Mouse (Mus musculus) hindbrain, embryonic 11.5 days (tissue): ENCODE results near the gene Pnp2. TPM values are rescaled to one million over a fixed set of nuclear protein-coding genes. Genes with fewer than 3 reads are reported as not detected.
"Not testable (repeated sequence)": the region's sequence is repeated elsewhere in the genome, so short reads cannot be mapped to it uniquely, and the experiment has no call there.

Source experiments
- ATAC-seq: fragments of 200-750 bp; cut with Nextera tagmentation; 2 replicates; pipeline ENCODE4 v1.8.0; 2017; ENCODE audit warnings: mild to moderate bottlenecking, moderate TSS enrichment, moderate library complexity; ENCODE audit not compliant: low FRiP score
- DNase-seq: peaks from one replicate; pipeline ENCODE4 v3.0.0-alpha.2; 2015; ENCODE audit warnings: low spot score
- H3K27ac ChIP-seq: fragments of 300-500 bp; sonication (generic); 2 replicates; pipeline ENCODE4 v1.5.1; 2014; ENCODE audit warnings: mild to moderate bottlenecking, low read depth, low read length
- H3K27me3 ChIP-seq: fragments of 300-500 bp; sonication (generic); 2 replicates; pipeline ENCODE4 v1.6.1; 2014; ENCODE audit warnings: mild to moderate bottlenecking, low read length, moderate library complexity, mixed read lengths; ENCODE audit not compliant: control insufficient read depth, insufficient read depth
- H3K36me3 ChIP-seq: fragments of 300-500 bp; sonication (generic); 2 replicates; pipeline ENCODE4 v1.6.1; 2014; ENCODE audit warnings: mild to moderate bottlenecking, low read length, moderate library complexity, mixed read lengths; ENCODE audit not compliant: control insufficient read depth, insufficient read depth
- H3K4me1 ChIP-seq: fragments of 300-500 bp; sonication (generic); replicated peaks from 2 replicates; pipeline ENCODE4 v1.6.1; 2014; ENCODE audit warnings: low read length, mixed read lengths; ENCODE audit not compliant: control insufficient read depth, insufficient read depth
- H3K4me2 ChIP-seq: fragments of 300-500 bp; sonication (generic); replicated peaks from 2 replicates; pipeline ENCODE4 v1.6.1; 2014; ENCODE audit warnings: mild to moderate bottlenecking, low read depth, low read length
- H3K4me3 ChIP-seq: fragments of 300-500 bp; sonication (generic); 2 replicates; pipeline ENCODE4 v1.5.1; 2014; ENCODE audit warnings: low read depth, low read length
- H3K9ac ChIP-seq: fragments of 300-500 bp; sonication (generic); 2 replicates; pipeline ENCODE4 v1.6.1; 2014; ENCODE audit warnings: low read depth, low read length
- H3K9me3 ChIP-seq: fragments of 300-500 bp; sonication (generic); 2 replicates; pipeline ENCODE4 v1.6.1; 2016; ENCODE audit warnings: low read length; ENCODE audit not compliant: control insufficient read depth
- WGBS: fragments of 180-500 bp; shearing (Covaris S2); extraction: QIAGEN DNeasy Blood & Tissue Kit; methylation state at CpG from one replicate; pipeline ENCODE4 v1.1.7; 2014; 5-methylcytosine and 5-hydroxymethylcytosine counted together
- polyA plus RNA-seq: library from polyadenylated mRNA; unstranded; fragments of >200 nt; fragmentation: Nextera tagmentation; extraction: Ambion mirVana; gene quantifications from 2 replicates; pipeline ENCODE4 v1.2.1, GENCODE M21; 2014

The Pnp2 gene
- polyA plus RNA-seq, result 0.36 and 0.52 TPM in 2 replicates

DNA sequence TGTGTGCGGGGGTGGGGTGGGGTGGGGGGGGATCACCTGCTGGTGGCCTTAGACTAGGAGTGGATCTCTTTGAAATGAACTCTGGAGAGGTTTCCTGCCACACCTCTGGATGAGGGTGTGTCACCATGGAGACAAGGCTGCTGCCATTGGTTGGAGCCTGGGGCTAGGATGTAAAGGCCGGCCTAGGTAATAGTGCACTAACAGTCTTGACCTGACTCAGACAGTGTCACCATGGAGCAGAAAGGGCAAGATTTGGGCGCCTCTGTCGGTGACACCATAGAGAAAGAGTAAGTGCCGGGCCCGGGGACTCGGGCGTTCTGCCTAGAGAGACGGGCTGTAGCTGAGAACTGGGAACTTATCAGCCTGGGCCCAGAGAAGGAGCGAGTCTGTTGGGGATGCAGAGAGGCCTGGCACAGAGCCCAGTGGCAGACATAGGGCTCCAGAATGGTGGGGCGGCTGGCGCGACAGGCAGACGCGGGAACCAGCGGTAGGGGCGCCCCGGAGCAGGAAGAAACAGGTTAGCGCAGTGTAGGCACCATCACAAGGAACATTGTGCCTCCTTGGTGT lies at the start of gene Pnp2:
TSS of gene Pnp2 (plus strand) at position 51 of the 567 bp plus-strand sequence.
- H3K4me2 ChIP-seq, H3K9me3 ChIP-seq, H3K36me3 ChIP-seq, H3K27me3 ChIP-seq, H3K9ac ChIP-seq, H3K4me3 ChIP-seq, H3K27ac ChIP-seq, H3K4me1 ChIP-seq: not testable (repeated sequence)
- peak; percentile 32 for DNase-seq
- 9% methylated on average over 18 of the region's 19 CpGs for WGBS
- ATAC-seq, result peak; percentile 89

DNA sequence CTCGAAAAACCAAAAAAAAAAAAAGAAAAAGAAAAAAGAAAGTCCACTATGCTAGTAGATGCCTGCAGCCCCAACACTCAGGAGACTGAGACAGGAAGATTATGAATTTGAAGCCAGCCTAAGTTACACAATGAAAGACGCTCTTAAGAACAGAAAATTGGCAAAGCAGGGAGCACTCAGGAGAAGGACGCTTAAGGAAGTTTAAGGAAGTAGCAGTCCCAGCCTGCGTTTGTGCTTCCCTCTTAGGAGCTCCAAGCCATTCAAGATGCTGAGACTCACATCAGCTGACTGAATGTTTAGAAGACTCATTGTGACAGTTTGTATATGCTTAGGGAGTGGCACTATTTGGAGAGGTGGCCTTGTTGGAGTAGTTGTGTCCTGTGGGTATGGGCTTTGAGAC lies 47.7 kb upstream of the Pnp2 start:
- Histone ChIP-seq H3K9ac (no peak overlapping the region), H3K27ac (no peak overlapping the region), H3K4me3 (no peak overlapping the region), H3K36me3 (no peaks in the 10 kb centered on the region), H3K4me1 (no peaks in the 10 kb centered on the region; the same call in 1 of the 2 replicates), H3K9me3 (no peaks in the 10 kb centered on the region), H3K4me2 (no peak overlapping the region), H3K27me3 (no peaks in the 10 kb centered on the region)
- no peak for ATAC-seq
- WGBS, result 79% methylated on average over 4 of the region's 4 CpGs
- no peak for DNase-seq

DNA sequence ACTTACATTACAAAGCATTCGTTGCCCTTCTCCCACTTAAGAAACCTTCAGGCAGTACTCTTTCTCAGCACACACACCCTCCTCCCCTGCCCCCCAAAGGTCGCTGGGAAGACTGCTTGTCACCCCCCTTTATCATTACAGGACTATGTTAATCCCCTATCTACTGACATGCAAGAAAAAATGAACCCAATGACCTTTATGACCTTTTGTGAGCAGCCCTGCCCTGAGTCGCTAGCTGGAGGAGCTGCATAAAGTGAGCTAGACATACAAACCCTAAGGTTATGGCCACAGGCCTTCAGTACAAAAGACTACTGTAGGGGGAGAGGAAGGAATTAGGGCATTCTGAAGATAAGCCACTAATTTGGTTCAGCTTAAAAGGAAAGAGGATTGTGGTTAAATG lies 44.4 kb upstream of the Pnp2 start:
- ATAC-seq (no peak), DNase-seq (no peak)
- H3K9me3 ChIP-seq, result no peaks in the 10 kb centered on the region
- peaks cover 2% of the 10 kb centered on the region; the same call in 1 of the 2 replicates for H3K36me3 ChIP-seq
- H3K27me3 ChIP-seq, result no peaks in the 10 kb centered on the region
- no peak overlapping the region for H3K9ac ChIP-seq
- no peak overlapping the region for H3K4me3 ChIP-seq
- no peak overlapping the region for H3K4me2 ChIP-seq
- H3K4me1 ChIP-seq, result no peaks in the 10 kb centered on the region
- 65% methylated on average over 3 of the region's 3 CpGs for WGBS
- H3K27ac ChIP-seq, result no peak overlapping the region

DNA sequence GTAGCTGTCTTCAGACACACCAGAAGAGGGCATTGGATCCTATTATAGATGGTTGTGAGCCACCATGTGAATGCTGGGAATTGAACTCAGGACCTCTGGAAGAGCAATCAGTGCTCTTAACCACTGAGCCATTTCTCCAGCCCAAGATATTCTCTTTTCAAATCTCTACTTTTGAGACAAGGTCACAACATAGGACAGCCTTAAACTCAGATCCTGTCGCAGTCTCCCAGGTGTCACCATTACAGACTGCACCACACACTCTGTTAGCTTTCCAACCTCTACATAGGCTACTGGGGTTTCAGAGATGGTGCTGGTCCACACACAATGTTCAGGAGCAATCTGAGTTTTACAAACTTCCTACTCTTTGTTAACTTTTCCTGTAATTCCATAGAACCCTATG lies 32.4 kb upstream of the Pnp2 start:
- not testable (repeated sequence) for ATAC-seq, H3K27ac ChIP-seq, H3K36me3 ChIP-seq, H3K9me3 ChIP-seq, DNase-seq, H3K27me3 ChIP-seq, H3K4me1 ChIP-seq, H3K9ac ChIP-seq
- 95% methylated on average over 1 of the region's 1 CpGs for WGBS
- H3K4me3 ChIP-seq, result peak overlapping the region; percentile 82; the same call in 1 of the 2 replicates
- H3K4me2 ChIP-seq, result peak overlapping the region; percentile 59

DNA sequence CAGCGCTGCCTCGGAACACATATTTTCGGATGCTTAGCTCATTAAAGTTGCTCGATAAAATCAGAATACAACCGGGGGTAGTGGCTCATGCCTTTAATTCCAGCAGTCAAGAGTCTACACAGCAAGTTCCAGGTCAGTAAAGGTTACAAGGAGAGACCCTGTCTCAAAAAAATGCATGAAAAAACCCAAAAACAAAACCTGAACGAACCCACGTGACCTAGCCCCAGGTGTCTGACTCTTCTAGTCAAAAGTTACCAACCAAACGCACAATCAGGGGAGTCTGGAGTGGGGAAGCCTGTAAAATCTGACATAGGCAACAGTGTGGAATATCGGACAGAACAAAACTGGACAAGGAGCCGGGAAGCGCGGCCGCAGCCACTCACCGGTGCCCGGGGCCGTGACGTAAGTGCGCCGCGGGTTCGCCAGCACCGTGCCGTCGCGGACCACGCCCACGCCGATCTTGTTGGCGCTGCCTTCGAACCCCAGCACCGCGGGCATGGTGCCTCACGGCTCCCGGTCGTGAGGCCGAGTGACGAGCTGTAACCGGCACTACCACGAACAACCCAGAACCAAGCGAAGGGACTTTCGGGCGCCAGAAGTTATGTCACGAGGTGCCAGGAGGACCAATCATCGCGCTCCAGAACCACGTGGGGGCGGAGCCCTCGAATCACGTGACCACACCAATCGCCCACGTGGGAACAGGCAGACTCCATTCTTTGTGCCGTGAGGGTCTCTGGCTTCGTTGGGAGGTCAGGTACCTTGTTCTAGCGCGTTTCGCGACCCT lies 31.3 kb upstream of the Pnp2 start, which contains the start of the genes Osgep and Apex1:
TSS of gene Osgep (minus strand) at position 613 of the 784 bp plus-strand sequence.
TSS of gene Apex1 (plus strand) at position 688 of the 784 bp plus-strand sequence.
- H3K9me3 ChIP-seq, result no peaks in the 10 kb centered on the region
- H3K36me3 ChIP-seq, result peaks cover 6% of the 10 kb centered on the region; the same call in 1 of the 2 replicates
- peak; percentile 94 for ATAC-seq

DNA sequence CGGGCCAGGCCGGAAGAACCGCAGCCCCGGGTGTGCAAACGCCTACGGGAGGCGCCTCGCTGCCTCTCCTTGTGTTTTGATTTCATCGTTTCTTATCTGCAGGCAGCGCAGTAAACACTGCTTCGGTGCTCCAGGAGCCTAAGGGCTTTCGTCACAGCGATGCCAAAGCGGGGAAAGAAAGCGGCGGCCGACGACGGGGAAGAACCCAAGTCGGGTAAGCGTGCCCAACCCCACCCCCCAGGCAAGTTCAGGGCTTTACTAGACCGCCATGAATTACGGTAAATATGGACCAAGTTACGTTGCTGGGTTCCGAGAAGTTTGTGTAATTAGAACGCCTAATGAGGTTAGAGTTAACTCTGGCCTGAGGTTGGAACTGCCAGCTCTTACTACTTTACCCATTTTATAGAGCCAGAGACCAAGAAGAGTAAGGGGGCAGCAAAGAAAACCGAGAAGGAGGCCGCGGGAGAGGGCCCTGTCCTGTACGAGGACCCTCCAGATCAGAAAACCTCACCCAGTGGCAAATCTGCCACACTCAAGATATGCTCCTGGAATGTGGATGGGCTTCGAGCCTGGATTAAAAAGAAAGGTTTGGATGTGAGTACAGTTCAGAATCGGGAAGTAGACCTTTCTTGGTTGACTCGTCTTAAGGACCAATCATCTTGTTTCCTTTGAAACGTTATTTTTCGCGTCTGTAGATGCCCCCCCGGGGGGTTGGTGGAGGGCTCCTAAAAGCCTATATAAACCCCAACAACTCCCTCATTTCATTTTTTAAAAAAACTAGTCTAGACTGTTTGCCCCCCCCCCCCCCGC lies 30.5 kb upstream of the Pnp2 start:
- Histone ChIP-seq H3K27me3 (no peaks in the 10 kb centered on the region), H3K4me2 (peak overlapping the region; percentile 51), H3K4me3 (peak overlapping the region; percentile 82), H3K27ac (peak overlapping the region; percentile 80), H3K9ac (peak overlapping the region; percentile 88), H3K4me1 (no peaks in the 10 kb centered on the region; the same call in 1 of the 2 replicates), H3K36me3 (peaks cover 6% of the 10 kb centered on the region; the same call in 1 of the 2 replicates), H3K9me3 (no peaks in the 10 kb centered on the region)
- 0 out of 2 replicates have a peak, but pooled peaks have one; percentile 2 for ATAC-seq
- WGBS, result 2% methylated on average over 38 of the region's 38 CpGs
- DNase-seq, result no peak

More for the DNA sequence above, 31.3 kb upstream of the Pnp2 start, which contains the start of the genes Osgep and Apex1:
- Histone ChIP-seq H3K4me3 (peak within 1 kb of the TSS; percentile 82), H3K27me3 (no peaks in the 10 kb centered on the region), H3K4me1 (no peaks in the 10 kb centered on the region; the same call in 1 of the 2 replicates), H3K27ac (peak within 1 kb of the TSS; percentile 80), H3K9ac (peak within 1 kb of the TSS; percentile 88), H3K4me2 (peak within 1 kb of the TSS; percentile 59)
- WGBS, result under 1% methylated on average over 54 of the region's 57 CpGs
- DNase-seq, result peak; percentile 98

DNA sequence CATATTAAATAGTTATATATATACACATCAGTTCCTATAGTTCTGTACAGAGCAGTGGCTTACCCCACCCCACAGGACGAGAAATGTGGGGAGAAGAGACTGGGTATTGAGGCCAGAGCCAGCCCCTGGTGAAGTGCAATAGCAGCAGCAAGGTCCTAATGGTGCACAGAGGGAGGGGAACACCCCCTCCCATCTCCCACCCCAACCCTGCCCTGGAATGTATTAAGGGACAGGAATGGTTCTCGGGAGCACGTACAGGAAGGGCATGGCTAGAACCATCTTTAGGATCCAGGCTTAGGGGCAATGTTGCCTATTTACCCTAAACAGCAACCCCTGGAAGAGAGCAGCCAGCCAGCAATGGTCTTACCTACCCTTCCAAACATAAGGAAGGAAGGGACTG lies 28.4 kb upstream of the Pnp2 start:
- peaks cover 6% of the 10 kb centered on the region; the same call in 1 of the 2 replicates for H3K36me3 ChIP-seq
- no peak overlapping the region for H3K27ac ChIP-seq
- no peaks in the 10 kb centered on the region for H3K27me3 ChIP-seq
- no peak for DNase-seq
- H3K4me2 ChIP-seq, result no peak overlapping the region
- ATAC-seq, result no peak
- H3K9me3 ChIP-seq, result no peaks in the 10 kb centered on the region
- H3K4me1 ChIP-seq, result no peaks in the 10 kb centered on the region; the same call in 1 of the 2 replicates
- no peak overlapping the region for H3K4me3 ChIP-seq
- no peak overlapping the region for H3K9ac ChIP-seq
- WGBS, result 64% methylated on average over 3 of the region's 3 CpGs

DNA sequence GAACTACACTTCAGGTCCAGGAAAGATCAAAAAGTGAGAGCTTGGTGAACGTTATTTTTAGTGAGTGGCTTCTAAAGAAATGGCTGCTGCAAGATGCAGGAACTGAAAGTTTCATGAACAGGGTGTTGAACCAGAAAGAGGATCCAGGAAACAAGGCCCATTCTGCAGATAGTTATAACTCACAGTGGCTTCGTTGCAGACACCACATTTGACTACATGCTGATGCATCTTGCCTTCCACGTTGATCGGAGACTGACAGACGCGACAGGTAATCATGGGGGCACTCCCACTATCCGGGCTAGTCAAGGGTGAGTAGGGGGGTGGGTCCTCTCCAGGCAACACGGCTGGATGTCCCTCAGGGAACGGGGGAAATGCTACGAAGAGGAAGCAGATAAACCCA lies 25.8 kb upstream of the Pnp2 start:
- ATAC-seq (no peak), DNase-seq (peak; percentile 21)
- 20% methylated on average over 10 of the region's 10 CpGs for WGBS
- H3K4me1 ChIP-seq, result no peaks in the 10 kb centered on the region; the same call in 1 of the 2 replicates
- H3K27ac ChIP-seq, result no peak overlapping the region
- peak overlapping the region; percentile 97 for H3K9ac ChIP-seq
- H3K4me3 ChIP-seq, result peak overlapping the region; percentile 97
- H3K9me3 ChIP-seq, result no peaks in the 10 kb centered on the region
- H3K27me3 ChIP-seq, result no peaks in the 10 kb centered on the region
- H3K36me3 ChIP-seq, result peaks cover 6% of the 10 kb centered on the region; the same call in 1 of the 2 replicates
- peak overlapping the region; percentile 84 for H3K4me2 ChIP-seq
